Mouse (Mus musculus): Measurements from ENCODE around the gene Apobec1.

GRCm38 (mm10) chr6:122612426-122612825, 10.2 kb upstream of the Apobec1 start:
- TF ChIP-seq CTCF (IDR thresholded peaks at IDR 0.05; ENCODE audit: borderline replicate concordance, insufficient read depth, low read depth, low read length) (no peak), POLR2A (IDR thresholded peaks at IDR 0.05; ENCODE audit: borderline replicate concordance, insufficient read depth, low read length) (no peak)

All from cerebellum, adult 2 months (tissue).